Mouse (Mus musculus) CH12F3 (cell line): ENCODE data around the gene C1galt1.

ENCODE experiments used
- in situ Hi-C: fragments of 300-500 bp; cut with MboI; formaldehyde crosslinking; loops from 2 replicates; pipeline ENCODE4 v1.14.3; 2020; ENCODE audit warnings: low sequenced_read_pairs

The C1galt1 gene

DNA sequence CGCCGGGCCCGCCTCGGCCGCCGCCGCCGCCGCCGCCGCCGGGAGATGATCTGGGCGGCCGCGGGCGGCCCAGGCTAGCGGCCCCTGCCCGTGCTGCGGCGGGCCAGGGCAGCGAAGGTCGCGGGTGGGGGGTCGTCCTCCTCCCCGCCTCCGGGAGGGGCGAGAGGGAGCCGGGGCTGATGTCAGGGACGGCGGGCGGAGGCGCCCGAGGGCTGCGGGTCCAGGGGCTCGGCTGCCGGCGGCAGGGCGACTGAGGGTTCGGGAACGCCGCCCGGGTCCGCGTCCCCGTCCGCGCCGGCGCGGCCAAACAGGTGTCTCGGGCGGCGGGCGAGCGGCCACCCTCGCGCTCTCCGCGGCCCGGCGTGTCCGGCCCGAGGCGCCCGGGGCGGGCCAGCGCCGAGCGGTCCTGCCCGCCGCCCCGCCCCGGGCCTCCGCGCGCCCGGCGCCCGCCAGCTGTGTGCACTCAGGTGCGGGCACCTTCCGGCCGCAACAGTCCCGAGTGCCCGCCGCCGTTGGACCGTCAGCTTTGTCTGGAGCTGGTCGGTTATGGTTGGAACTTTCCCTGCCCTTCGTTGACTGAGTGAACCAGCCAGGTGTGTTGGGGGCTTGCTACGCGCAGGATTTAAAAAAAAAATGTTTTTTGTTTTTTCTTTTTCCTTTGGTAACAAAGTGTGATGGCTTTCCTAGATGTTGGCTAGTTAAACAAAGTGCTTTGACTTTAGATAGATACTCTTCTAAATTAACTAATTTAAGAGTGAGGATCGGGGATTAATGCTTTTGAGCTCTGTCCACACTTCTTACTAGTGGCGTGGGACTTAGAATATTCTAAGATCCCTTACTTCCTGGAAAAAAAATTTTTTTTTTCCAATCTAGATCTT lies at the start of gene C1galt1:
Gene C1galt1, plus strand, starts transcription at position 41 of the 878 bp plus-strand sequence.
- in situ Hi-C loops: no loop called here

DNA sequence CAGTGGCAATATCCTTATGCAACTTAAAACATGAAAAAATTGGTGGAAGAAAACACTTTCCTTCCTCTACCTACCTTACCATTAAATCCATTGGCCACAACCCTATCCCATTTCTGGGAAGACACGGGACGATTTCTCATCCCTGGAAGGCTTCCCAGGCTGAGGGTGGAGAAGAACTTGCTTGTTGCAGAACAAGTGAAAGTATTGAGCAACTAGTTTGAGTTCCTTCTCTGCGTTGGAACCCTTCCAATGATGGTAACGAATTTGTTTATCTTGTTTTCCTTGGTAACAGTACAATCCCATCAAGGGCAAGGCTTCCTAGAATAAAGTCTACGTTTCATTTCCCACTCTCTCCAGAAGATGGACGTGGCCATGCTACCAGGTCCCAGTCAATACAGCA lies 44.7 kb upstream of the C1galt1 start:
- in situ Hi-C loops: no loop called here

DNA sequence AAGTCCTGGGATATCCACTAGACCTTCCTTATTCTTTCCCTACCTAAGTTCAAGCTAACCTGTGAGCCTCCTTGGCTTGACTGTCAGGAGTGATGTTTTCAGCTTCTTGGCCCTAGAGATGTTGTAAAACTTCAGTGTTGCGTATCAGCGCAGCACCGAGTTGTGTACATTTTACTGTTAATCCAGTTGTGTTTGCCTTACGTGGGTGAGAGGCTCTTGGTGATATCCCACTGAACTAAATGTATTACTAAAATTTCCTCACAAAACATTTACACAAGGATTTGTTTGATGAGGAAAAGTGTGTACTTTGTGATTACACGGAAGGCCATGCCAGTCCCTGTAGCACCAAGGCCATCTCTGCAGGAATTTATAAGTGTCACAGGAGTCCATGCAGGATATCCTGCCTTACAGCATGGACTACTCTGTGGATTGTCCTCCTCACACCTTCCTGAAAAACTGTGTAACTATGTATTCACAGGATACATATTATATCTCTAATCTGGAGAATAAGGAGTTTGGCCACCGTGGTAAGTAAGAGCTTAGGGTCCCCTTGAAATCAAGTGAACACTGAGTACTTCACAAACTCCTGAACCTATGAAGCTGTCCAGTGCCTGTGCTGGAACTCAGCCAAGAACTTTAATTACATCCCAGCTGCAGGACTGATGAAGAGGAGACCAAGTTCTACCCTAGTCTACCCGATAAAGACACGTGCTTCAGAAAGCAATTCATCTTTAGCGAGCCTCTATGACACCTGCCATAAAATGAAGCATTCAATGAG lies 40.7 kb upstream of the C1galt1 start:
- in situ Hi-C loops: no loop called here

DNA sequence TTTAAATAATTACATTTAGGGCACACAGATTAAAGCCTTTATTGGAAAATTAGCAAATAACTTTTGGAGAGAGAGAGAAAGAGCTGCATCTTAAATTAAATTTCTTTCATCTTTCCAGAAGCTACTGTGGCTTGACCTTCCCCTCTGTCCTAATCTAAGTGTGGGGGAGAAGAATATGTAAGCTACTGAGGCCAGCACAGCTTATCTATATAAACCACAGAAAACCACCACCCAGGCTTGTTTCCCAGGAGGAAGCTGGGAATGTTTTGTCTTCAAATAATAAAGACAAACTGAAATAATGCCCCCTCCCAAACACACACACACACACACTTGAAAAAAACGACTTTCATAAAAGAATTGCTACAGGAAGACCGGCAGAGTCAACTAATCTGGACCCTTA lies 30.5 kb upstream of the C1galt1 start:
- in situ Hi-C loops: no loop called here

DNA sequence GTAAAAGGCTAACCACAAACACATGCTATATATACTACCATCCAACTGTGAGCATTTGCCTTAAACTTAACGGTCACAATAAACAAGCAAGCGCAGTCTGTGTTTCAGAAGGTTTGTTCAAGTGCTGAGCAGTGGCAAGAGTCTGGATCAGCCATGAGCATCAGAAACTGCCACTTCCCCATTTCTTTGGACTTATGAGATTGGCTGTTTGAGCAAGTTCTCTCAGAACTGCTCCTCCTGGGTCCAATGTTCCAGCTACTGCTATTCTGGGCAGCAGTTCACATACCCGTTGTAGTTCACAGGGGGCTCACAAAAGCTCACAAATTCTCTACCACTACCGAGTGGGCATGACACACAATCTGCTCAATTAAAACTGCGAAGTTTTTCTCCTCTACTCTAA lies 28.4 kb upstream of the C1galt1 start:
- in situ Hi-C loops: no loop called here

DNA sequence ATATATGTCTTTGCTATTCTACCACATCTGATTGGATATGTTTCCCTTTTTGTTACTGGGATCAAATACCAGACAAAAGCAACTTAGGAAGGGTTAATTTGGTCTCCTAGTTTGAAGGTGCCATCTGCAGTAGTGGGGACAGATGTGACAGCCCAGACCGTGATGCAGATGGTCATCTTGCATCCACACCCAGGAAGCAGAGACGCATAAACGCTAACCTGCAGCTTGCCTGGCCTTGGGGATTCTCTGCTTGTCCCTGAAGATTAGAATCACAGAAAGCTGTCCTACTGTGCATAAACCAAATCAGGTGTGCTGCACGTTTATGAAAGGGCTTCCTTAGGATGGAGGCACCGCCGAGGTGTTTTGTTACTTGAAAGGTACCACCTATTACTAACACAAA lies 22.0 kb upstream of the C1galt1 start:
- in situ Hi-C loops: no loop called here

DNA sequence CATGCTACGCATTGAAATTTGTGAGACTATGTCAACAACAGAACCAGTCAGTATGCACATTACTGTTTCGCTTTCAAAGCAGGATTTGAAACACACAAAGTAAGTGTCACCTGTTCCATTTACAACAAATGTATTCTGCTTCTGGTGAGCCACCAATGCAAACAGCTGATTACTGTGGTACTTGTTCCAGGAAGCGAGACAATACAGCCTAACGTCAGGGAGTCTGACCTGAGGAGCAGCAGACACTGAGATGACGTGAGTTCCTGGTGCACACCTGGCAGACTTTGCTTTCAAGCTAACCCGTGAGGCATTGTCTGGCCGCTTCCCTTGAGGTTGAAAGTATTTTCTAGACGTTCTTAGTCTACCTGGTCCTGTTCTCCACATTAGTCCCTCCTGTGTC lies 13.8 kb upstream of the C1galt1 start:
- in situ Hi-C loops: no loop called here

DNA sequence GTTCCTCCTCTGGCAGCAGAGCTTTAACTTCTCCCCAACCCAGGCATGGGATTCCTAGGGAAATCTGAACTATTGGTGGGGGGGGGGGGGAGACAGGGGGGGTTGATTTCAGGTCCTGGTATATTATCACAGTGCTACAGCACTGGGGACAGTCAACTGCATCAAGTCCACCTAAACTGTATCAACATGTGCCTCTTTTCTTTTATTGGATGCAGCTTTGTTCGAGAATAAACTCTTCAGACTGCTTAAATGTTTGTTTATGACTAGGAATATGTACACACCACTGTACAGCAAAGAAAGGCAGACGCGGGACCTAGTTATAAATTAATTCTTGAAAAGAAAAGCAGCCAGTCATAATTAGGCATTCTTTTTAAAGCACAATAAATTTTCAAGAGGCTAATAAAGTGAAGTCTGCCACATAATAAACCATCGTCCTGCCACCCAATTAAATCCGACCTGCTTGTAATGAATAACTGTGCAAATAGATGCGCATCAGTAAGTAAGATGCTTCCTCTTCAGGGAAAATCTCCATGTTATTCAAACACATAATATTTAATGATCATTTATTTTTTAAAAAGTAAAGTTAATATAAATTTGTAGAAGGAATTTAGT lies 12.0 kb upstream of the C1galt1 start:
- in situ Hi-C loops: no loop called here

DNA sequence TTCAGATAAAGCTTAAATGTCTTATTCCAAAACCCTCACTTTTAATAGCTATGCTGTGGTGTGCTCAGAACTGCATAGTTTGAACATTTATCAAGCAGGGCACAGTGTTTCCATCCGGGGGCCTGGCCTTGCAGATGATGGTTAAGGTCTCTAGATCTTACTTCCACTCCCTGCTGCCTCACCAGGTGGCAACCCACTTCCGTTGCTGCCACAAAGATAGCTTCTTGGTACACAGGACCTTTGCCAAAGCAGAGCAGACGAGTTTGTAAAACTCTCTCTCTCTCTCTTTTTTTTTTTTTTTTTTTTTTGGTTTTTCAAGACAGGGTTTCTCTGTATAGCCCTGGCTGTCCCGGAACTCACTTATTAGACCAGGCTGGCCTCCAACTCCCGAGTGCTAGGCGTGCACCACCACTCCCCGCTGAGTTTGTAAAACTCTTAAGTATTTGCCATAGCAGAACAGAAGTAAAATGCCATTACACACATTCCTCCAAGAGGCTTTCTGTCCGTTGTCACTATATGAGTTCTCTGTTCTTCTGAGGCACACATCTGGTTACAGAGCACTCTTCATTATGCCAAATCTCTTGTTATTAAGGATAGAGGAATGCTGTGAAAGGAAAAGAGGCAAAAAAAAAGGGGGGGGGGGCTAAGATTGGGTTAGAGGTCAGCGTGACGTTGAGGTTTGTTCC lies 773 bp upstream of the C1galt1 start:
- in situ Hi-C loops: no loop called here

DNA sequence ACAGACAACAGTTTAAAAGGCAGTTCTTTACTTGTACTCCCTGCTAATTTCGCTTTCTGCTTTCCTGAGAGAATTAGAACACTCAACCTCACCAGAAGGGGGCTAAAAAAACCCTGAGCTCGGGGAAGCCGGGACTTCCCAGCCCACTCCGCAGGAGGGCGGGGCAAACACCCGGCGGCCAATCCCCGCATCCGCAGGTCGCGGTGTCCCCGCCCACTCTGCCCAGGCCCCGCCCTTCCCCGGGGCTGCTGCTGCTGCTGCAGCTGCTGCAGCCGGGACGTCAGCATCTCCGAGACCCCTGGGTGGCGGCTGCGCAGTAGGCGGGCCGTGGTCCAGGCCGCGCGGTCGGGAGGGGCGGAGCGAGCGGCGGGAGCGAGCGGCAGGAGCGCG lies 235 bp upstream of the C1galt1 start:
- in situ Hi-C loops: no loop called here

DNA sequence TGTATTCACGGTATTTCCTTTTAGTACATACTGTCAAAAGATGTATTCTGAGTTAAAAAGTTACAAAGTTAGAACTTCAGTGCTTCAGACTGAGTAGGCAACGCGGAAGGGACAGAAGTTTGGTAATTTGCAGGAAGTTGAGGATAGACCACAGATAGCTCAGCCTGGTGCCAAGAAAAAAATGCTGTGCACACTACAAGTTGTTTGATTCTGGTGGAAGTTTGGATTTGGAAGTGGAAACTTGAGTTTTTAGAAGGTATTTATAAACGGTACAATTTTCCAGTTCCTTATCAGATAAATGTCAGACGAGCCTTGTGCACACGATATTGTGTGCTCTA lies 1.0 kb downstream of the C1galt1 start:
- in situ Hi-C loops: no loop called here

DNA sequence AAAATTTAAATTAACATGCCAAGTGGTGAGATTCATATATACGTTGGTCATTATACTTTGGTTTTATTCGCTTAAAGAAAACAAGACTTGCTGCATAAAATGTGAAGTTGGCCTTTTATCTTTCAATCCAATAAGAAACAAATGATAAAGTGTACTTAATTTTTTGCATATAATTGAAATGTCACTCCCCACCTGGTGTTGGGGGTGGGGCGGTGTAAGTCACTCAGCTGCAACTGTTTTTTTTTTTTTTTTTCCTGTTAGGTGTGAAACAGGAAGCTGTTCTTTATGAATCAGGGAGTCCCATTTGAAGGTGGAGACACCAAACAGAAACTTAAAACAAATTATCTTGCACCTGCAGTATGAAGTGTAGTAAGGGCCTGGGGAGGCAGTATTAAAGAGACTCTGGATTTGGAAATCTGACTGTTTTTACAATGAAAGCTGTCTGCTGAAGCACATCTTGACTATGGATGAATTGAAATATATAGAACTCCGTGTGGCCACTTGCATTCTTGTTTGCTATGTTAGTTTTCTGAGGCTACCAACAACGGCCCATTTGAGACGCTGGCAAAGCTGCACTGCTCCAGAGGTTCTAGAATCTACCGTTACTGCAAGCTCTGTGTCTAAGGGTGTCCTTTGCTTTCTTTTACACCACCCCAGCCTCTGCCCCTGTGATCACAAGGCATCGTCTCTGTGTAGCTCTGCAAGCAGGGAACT lies 2.2 kb downstream of the C1galt1 start:
- in situ Hi-C loops: no loop called here

DNA sequence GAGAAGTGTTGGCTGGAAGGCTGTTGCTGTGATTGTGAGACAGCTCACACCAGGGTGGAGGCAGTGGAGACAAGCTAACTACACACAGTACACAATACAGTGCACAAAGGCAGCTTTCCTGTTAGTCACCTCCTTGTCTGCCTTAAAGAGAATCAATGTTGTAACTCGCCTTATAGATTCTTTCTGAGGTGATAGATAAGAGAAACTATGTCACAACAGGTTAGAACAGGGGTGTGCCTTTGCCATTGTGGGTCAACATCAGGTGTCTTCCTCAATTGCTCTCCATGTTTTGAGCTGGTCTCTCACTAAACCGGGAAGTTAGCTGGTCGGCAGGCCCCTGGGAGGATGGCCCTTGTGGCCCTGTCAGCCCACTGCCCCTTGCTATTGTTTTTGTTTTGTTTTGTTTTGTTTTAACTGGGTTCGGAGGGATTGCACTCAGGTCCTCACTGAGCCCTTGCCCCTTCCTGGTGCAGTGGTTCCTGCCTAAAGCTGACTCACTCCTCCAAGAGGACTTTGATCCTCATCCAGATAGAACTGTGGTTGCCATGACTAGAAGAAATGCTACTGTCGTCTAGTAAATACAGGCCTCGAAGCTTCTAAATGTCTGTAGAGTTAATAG lies 3.4 kb downstream of the C1galt1 start:
- in situ Hi-C loops: no loop called here

DNA sequence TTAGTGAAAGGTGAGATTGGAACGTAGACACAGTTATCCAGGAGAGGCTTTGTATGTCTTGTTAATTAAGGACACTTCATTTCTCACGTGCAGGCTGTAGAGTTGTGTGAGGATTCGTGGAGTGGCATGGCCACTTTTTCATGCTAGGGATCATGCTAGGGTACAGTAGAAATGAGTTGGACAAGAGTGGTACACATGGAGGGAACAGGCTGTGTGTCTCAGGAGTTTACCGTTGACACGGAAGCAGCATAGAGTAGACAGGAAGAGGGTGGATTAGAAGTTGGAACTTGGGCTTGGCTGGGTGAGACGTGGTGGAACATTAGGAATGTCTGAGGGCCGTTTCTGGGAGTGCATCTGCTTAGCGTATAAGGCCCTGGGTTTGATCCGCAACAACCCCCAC lies 4.1 kb downstream of the C1galt1 start:
- in situ Hi-C loops: no loop called here

DNA sequence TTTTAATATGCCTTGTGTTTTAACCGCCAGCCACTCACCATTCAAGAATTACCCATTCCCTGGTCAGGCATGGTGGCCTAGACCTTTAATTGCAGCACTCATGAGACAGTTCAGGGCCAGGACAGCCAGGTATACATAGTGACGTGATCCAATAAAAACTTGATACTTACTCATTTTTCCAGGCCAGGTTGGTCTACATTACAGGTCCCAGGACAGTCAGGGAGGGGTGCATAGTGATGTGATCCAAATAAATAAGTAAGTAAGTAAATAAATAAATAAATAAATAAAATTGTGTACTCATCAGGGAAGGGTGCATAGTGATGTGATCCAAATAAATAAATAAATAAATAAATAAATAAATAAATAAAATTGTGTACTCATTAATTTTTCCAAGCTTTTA lies 6.4 kb downstream of the C1galt1 start:
- in situ Hi-C loops: no loop called here

DNA sequence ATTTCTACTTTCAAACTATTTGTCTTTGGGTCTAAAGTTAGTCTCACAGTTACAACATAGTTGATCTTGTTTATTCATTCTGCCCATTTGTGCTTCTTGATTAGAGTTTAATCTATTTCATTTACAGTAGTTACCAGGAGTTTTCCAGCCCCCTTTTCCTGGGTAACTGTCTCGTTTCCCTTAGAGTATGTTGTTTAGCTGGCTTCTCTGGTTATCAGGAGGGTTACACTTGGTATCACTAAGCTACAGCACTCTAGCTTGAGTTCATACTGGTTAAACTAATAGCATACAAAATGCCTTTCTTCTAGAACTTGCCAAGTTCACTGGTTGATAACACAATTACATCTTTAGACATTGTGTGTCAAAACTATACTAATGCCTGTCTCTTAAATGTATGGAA lies 8.3 kb downstream of the C1galt1 start:
- in situ Hi-C loops: no loop called here

DNA sequence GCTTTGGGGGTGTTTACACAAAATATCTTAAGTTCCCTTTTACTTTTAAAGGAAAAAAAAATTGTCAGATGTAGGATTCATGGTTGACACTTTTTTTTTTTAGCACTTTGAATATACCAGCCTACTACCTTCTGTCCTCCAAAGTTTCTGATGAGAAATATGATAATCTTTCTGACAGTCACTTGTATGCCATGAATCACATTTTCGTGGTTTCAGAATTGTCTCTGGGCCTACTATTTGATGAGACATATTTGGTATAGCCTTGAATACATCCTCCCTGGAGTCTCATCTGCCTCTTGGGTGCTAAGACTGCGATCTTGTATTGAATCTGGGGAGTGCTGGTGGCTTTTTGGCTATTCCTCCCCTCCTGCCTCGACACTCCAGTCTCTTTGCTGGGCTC lies 8.8 kb downstream of the C1galt1 start:
- in situ Hi-C loops: no loop called here

DNA sequence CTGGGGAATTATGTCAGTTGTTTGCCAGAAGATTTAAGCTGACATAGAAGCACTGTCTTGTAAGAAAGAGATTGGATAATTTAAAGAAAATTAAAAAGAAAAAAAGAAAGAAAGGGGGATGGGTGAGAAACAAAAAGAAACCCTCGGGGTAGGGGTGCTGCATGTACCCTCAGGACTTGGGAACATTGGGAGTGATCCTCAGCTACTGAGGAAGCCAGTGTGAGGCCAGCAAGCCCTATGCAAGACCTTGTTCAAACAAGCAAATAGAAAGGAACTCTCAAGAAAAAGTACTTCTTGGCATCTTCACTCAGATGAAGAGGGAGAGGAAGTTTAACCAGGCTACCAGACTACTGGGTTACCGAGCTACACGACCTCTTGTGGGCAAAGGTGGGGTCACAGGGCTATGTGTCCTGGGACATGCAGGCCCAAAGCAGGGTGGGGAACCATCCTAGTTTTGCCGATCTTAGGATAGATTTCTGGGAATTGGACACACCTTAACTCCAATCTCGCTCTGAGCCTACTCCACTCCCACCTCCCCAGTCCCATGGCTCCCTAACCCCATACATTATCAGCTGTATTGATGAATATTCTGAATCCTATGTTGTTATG lies 12.1 kb downstream of the C1galt1 start:
- in situ Hi-C loops: no loop called here

DNA sequence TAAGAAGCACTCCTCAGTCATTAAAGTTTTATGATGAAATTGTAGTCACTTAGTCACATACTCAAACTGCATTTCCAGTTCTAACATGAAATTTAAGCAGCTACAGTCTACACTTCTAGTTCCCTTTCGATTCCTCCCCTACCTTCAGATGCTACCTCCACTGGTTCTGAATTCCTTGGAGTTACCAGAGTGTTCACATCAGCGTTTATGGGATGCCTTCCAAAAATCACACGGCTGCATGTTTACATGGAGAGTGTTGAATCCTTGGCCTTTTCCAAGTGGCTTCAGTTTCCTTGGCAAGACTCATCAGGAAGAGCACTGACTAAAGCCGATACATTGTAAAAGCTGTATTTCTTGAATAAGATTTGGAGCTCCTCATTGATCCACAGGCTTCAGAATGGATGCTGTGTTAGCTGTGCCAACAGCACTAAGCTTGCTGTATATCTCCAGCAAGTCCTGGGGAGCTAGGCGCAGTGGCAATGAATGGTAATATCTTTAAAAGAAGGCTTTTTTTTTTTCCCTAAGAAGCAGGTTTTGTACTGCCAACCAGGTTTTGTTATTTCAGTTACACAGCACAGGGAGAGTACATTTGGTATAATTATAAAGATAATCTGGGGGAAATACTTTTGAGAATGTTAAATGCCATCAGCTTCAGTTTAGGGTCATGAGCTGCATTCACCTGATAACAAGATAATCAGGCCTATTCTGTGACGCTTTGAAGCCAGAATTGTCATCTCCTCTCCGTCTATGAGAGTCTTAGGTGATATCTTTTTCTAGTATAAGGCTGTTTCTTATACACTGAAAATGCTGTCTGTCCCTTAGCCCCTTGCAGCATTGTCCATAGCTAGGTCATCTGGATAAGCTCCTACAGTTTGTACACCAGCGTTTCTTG lies 13.0 kb downstream of the C1galt1 start:
- in situ Hi-C loops: no loop called here
